Mouse (Mus musculus): ENCODE results near the gene Supt5. TPM values are rescaled to one million over a fixed set of nuclear protein-coding genes. Genes with fewer than 3 reads are reported as not detected.

Gene Supt5
- polyA plus RNA-seq, 2 experiments: 76.2 to 116 TPM

DNA sequence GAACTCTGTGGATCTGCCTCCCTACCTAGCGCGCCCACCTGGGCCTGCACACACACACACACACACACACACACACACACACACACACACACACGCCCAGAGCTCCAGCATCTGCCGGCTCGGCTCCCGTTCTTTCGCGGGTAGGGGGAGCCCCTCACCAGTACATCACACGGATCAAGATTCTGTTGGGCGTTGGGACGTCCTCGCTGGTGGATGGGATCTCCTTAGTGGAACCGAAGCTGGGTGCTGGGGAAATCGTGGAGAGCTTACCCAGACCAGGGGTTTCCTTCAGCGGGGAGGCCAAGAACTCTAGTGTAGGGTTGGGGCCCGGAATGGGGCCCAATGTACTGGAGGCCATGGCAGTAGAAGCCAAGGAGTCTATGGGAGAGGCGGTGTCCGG, 48.4 kb downstream of the Supt5 start:
- TF ChIP-seq POLR2A (IDR thresholded peaks at IDR 0.05; ENCODE audit: borderline replicate concordance, extremely low read depth, insufficient read depth, insufficient read length): no peak
- no peak overlapping the region for H3K27ac ChIP-seq (replicated peaks; ENCODE audit: low read depth, low read length)
- H3K4me3 ChIP-seq (replicated peaks; ENCODE audit: low read length): peak overlapping the region; percentile 11
- WGBS: 3% methylated on average over 18 of the region's 18 CpGs
- H3K27me3 ChIP-seq (ENCODE audit: control insufficient read depth, insufficient read depth, low read length): peaks cover 56% of the 10 kb centered on the region
- H3K4me2 ChIP-seq (replicated peaks; ENCODE audit: low read depth, low read length, severe bottlenecking): peak overlapping the region; percentile 32
- no peaks in the 10 kb centered on the region for H3K9me3 ChIP-seq (ENCODE audit: control insufficient read depth, low read length)
- H3K4me1 ChIP-seq (ENCODE audit: control insufficient read depth, insufficient read depth, low read length): no peaks in the 10 kb centered on the region
- H3K9ac ChIP-seq (ENCODE audit: low read depth, low read length, severe bottlenecking): no peak overlapping the region
- DNase-seq (ENCODE audit: low spot score) (no peak), ATAC-seq (ENCODE audit: low FRiP score, low read depth) (no peak)
- H3K36me3 ChIP-seq (ENCODE audit: control insufficient read depth, insufficient read depth, low read length): no peaks in the 10 kb centered on the region

GRCm38 (mm10) chr7:28280630-28281029, 57.9 kb downstream of the Supt5 start:
- TF ChIP-seq POLR2A (IDR thresholded peaks at IDR 0.05; ENCODE audit: borderline replicate concordance, extremely low read depth, insufficient read depth, insufficient read length): no peak
- ATAC-seq (ENCODE audit: low FRiP score, low read depth): no peak
- no peak overlapping the region for H3K9ac ChIP-seq (ENCODE audit: low read depth, low read length, severe bottlenecking)
- no peak for DNase-seq (ENCODE audit: low spot score)
- H3K4me1 ChIP-seq (ENCODE audit: control insufficient read depth, insufficient read depth, low read length): 0 out of 2 replicates have a peak, but pooled peaks cover 5% of the 10 kb centered on the region
- 71% methylated on average over 7 of the region's 7 CpGs for WGBS
- no peak overlapping the region for H3K4me3 ChIP-seq (replicated peaks; ENCODE audit: low read length)
- H3K4me2 ChIP-seq (replicated peaks; ENCODE audit: low read depth, low read length, severe bottlenecking): no peak overlapping the region
- H3K27ac ChIP-seq (replicated peaks; ENCODE audit: low read depth, low read length): no peak overlapping the region
- no peaks in the 10 kb centered on the region for H3K36me3 ChIP-seq (ENCODE audit: control insufficient read depth, insufficient read depth, low read length)
- no peaks in the 10 kb centered on the region for H3K9me3 ChIP-seq (ENCODE audit: control insufficient read depth, low read length)
- H3K27me3 ChIP-seq (ENCODE audit: control insufficient read depth, insufficient read depth, low read length): no peaks in the 10 kb centered on the region

GRCm38 (mm10) chr7:28278279-28278652, 60.3 kb downstream of the Supt5 start:
- Histone ChIP-seq H3K9me3 (ENCODE audit: control insufficient read depth, low read length) (no peaks in the 10 kb centered on the region), H3K9ac (ENCODE audit: low read depth, low read length, severe bottlenecking) (peak overlapping the region; percentile 92), H3K27me3 (ENCODE audit: control insufficient read depth, insufficient read depth, low read length) (no peaks in the 10 kb centered on the region), H3K4me3 (replicated peaks; ENCODE audit: low read length) (peak overlapping the region; percentile 73), H3K4me1 (ENCODE audit: control insufficient read depth, insufficient read depth, low read length) (0 out of 2 replicates have a peak, but pooled peaks cover 5% of the 10 kb centered on the region), H3K36me3 (ENCODE audit: control insufficient read depth, insufficient read depth, low read length) (peaks cover under 1% of the 10 kb centered on the region; the same call in 1 of the 2 replicates), H3K4me2 (replicated peaks; ENCODE audit: low read depth, low read length, severe bottlenecking) (peak overlapping the region; percentile 84), H3K27ac (replicated peaks; ENCODE audit: low read depth, low read length) (no peak overlapping the region; the same call in 1 of the 2 replicates)
- WGBS: 83% methylated on average over 7 of the region's 7 CpGs
- TF ChIP-seq POLR2A (IDR thresholded peaks at IDR 0.05; ENCODE audit: borderline replicate concordance, extremely low read depth, insufficient read depth, insufficient read length): no peak
- no peak for DNase-seq (ENCODE audit: low spot score)
- no peak; the same call in 1 of the 2 replicates for ATAC-seq (ENCODE audit: low FRiP score, low read depth)

DNA sequence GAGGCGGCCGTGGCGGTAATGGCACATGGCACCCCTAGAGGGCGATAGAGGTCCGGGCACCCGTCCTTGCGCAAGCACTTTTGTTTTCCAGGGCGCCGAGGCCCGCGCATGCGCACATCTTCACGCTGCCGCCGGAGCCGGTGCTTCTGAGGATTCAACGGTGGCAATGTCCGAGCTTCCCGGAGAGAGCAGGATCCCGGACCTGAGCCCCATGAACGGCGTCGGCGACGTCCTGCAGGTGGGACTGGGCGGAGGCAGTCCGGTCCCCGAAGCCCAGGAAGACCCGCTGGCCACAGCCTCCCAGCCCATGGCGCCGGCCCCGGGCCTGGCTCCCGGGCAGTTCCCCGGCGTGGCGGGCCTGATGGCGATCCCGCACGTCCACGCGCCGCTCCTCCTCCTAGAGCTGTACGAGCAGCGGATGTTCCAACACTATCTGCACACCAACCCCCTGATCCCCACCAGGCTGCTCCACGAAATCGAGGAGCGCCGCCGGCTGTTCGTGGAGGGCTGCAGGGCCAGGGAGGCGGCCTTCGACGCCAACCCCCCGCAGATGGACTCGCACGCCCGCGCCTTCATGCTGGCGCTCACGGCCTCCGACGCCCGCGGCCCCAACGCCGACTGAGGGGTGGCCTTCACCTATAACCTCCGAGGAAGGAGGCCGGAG, 60.8 kb downstream of the Supt5 start, which contains the start of gene Eid2b:
Gene Eid2b, plus strand, starts transcription at position 125 of the 664 bp plus-strand sequence.
- peak within 1 kb of the TSS; percentile 92 for H3K9ac ChIP-seq (ENCODE audit: low read depth, low read length, severe bottlenecking)
- peak within 1 kb of the TSS; percentile 73 for H3K4me3 ChIP-seq (replicated peaks; ENCODE audit: low read length)
- no peaks in the 10 kb centered on the region for H3K27me3 ChIP-seq (ENCODE audit: control insufficient read depth, insufficient read depth, low read length)
- H3K36me3 ChIP-seq (ENCODE audit: control insufficient read depth, insufficient read depth, low read length): peaks cover 5% of the 10 kb centered on the region; the same call in 1 of the 2 replicates
- H3K4me1 ChIP-seq (ENCODE audit: control insufficient read depth, insufficient read depth, low read length): 0 out of 2 replicates have a peak, but pooled peaks cover 5% of the 10 kb centered on the region
- no peaks in the 10 kb centered on the region for H3K9me3 ChIP-seq (ENCODE audit: control insufficient read depth, low read length)
- ATAC-seq (ENCODE audit: low FRiP score, low read depth) (peak; percentile 71), DNase-seq (ENCODE audit: low spot score) (peak; percentile 96)
- WGBS: 6% methylated on average over 68 of the region's 68 CpGs
- peak within 1 kb of the TSS; percentile 84 for H3K4me2 ChIP-seq (replicated peaks; ENCODE audit: low read depth, low read length, severe bottlenecking)
- peak; percentile 57; the same call in 1 of the 2 replicates for TF ChIP-seq POLR2A (IDR thresholded peaks at IDR 0.05; ENCODE audit: borderline replicate concordance, extremely low read depth, insufficient read depth, insufficient read length)
- H3K27ac ChIP-seq (replicated peaks; ENCODE audit: low read depth, low read length): peak within 1 kb of the TSS; percentile 52; the same call in 1 of the 2 replicates

DNA sequence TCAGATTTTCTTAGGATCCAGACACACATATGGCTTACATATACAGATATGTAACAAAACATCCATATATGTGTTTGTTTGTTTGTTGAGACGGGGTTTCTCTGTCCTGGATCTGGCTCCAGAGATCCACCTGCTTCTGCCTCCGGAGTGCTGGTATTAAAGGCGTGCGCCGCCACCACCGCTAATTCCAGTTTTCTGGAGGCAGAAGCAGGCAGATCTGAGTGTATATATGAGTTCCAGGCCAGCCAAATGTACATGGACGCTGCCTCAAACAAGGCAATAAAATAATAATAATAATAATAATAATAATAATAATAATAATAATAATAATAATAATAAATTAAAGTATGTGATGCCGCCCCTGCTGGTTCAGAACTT, 61.3 kb downstream of the Supt5 start:
- H3K4me3 ChIP-seq (replicated peaks; ENCODE audit: low read length): peak overlapping the region; percentile 73
- H3K9ac ChIP-seq (ENCODE audit: low read depth, low read length, severe bottlenecking): no peak overlapping the region
- no peak for ATAC-seq (ENCODE audit: low FRiP score, low read depth)
- H3K4me2 ChIP-seq (replicated peaks; ENCODE audit: low read depth, low read length, severe bottlenecking): peak overlapping the region; percentile 84; the same call in 1 of the 2 replicates
- H3K4me1 ChIP-seq (ENCODE audit: control insufficient read depth, insufficient read depth, low read length): 0 out of 2 replicates have a peak, but pooled peaks cover 5% of the 10 kb centered on the region
- H3K27me3 ChIP-seq (ENCODE audit: control insufficient read depth, insufficient read depth, low read length): no peaks in the 10 kb centered on the region
- no peak for TF ChIP-seq POLR2A (IDR thresholded peaks at IDR 0.05; ENCODE audit: borderline replicate concordance, extremely low read depth, insufficient read depth, insufficient read length)
- H3K36me3 ChIP-seq (ENCODE audit: control insufficient read depth, insufficient read depth, low read length): peaks cover 9% of the 10 kb centered on the region; the same call in 1 of the 2 replicates
- 63% methylated on average over 8 of the region's 8 CpGs for WGBS
- no peak for DNase-seq (ENCODE audit: low spot score)
- H3K27ac ChIP-seq (replicated peaks; ENCODE audit: low read depth, low read length): no peak overlapping the region
- no peaks in the 10 kb centered on the region for H3K9me3 ChIP-seq (ENCODE audit: control insufficient read depth, low read length)

Measured in limb, embryonic 14.5 days (tissue).